Mouse (Mus musculus): ENCODE measurements around the gene Pitpnm1. TPM values are rescaled to one million over a fixed set of nuclear protein-coding genes. Genes with fewer than 3 reads are reported as not detected.

The Pitpnm1 gene
- total RNA-seq, 2 experiments from 2014 or later: 41.8 to 42.9 TPM

DNA sequence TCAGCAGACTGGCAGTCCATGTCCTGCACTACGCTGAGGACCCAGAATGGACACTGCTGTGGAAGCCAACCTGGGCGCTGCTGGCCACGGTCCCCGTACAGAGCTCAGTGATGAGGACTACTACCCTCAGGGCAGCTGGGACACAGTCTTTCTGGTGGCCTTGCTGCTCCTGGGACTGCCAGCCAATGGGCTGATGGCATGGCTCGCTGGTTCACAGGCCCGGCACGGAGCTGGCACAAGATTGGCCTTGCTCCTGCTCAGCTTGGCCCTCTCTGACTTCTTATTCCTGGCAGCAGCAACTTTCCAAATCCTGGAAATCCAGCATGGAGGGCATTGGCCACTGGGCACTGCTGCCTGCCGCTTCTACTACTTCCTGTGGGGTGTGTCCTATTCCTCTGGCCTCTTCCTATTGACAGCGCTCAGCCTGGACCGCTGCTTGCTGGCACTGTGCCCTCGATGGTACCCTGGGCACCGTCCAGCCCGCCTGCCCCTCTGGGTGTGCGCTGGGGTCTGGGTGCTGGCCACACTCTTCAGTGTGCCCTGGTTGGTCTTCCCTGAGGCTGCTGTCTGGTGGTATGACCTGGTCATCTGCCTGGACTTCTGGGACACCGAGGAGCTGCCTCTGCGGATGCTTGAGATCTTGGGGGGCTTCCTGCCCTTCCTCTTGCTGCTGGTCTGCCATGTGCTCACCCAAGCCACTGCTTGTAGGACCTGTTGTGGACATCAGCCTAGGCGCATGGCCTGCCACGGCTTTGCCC is 42.8 kb downstream of the Pitpnm1 start:
- no peak for DNase-seq

DNA sequence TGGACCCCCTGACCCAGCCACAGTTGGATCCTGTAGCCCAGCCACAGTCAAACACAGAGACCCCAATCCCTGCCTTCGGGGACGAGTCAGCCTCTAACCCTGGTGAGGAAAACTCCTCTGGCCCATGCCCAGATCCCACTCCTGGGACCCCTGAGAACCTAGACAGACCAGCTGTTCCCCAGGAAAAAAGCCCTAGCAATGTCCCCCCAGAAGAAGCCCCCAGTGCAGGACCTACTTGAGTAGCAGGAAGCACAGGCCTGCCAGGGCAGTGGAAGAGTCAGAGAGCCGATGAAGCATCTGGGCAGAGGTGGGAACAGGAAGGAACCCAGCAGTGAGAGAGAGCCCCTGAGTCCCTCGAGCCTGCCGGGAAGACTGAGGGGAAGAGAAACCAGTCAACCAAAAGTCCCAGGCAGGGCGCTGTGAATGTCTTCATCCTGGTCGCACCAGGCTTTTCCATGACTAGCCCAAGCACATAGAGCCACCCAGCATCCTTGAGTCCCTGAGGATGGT is 44.0 kb downstream of the Pitpnm1 start, which contains the start of gene Cabp4:
TSS of gene Cabp4 (minus strand) at position 275 of the 510 bp plus-strand sequence.
- DNase-seq: no peak

- no peak for DNase-seq
Observed at GRCm38 (mm10) chr19:4144550-4145498, 45.0 kb downstream of the Pitpnm1 start.

DNA sequence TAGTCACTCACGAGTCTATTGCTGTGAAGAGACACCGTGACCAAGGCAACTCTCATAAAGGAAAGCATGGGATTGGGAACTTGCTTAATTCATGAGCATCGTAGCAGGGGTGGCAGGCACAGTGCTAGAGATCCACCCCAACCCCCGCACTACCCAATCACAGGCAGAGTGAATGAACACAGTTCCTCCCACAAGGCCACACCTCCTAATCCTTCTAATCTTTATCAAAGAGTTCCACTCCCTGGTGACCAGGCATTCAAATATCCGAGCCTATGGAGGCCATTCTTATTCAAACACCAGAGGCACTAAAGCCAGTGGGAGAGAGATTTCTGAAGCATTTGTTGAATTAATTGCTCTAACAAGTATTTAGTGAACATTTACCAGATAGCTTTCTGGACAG is 46.1 kb downstream of the Pitpnm1 start:
- DNase-seq: no peak

DNA sequence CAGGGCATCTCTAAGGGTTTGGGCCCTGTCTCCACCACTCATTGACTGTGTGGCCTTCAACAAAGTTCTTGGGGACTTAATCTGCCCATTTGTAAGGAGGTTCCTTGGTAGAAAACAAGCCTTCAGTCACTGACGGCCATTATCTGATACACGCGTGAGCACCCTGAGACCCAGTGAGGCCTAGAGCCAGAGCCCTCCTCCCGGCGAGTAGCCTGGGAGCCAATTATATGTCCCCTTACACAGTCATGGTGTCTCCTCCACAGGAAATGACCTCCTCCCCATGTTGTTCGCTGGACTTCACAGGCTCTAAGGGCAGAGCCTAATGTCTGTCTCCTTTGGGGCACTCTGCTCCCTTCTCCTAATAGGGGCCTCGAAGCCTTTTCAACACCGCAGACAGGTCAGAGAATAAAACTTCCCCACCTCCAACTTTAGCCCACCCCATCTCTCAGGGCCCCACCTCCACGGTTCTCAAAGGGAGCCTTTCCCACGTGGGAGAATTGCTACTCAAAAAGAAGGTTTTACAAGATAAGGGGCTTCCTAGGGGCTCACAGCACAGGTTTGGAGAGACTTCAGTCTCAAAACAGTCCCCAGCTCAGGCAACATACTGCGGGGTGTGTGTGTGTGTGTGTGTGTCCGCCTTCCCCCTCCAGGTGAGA is 46.7 kb downstream of the Pitpnm1 start:
- DNase-seq: no peak

- no peak for DNase-seq
Observed at GRCm38 (mm10) chr19:4147022-4147405, 47.2 kb downstream of the Pitpnm1 start.

GRCm38 (mm10) chr19:4147782-4148490 is 48.1 kb downstream of the Pitpnm1 start:
- no peak for DNase-seq

DNA sequence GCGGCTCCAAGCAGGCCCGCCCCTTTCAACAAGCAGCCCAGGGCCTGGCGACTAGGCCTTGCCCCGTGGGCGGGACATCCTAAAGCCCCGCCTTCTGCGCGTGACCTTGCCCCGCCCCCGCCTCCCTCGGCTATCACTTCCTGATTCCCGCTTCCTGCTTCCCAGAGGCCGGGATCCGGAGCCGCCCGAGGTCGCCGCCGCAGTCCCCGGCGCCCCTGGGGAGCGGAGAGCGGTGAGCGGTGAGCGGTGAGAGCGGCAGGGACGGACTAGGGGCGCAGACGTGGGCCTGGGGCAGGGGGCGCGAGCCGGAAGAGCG is 48.7 kb downstream of the Pitpnm1 start, which contains the start of gene Coro1b:
TSS of gene Coro1b (plus strand) at position 129 of the 316 bp plus-strand sequence.
- DNase-seq: peak; percentile 99

DNA sequence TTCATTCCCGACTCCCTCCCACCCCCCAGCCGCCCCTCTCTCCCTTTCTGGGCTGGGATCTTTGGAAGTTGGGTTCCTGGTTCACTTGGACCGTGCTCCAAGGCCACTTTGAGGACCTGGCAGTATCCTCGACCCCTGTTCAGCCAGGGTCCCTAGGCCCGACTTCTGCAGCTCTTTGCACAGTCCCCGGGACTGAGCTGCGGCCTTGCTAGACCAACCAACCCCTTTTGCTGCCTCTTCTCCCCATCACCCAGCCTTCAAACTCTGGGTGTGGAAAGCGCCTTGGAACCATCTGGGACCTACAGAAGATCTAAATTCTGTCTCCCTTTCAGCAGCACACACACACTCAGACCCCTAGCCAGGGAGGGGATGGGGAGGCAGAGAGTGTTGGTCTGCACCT is 49.0 kb downstream of the Pitpnm1 start:
- no peak for DNase-seq

GRCm38 (mm10) chr19:4149283-4149682 is 49.5 kb downstream of the Pitpnm1 start:
- no peak for DNase-seq

DNA sequence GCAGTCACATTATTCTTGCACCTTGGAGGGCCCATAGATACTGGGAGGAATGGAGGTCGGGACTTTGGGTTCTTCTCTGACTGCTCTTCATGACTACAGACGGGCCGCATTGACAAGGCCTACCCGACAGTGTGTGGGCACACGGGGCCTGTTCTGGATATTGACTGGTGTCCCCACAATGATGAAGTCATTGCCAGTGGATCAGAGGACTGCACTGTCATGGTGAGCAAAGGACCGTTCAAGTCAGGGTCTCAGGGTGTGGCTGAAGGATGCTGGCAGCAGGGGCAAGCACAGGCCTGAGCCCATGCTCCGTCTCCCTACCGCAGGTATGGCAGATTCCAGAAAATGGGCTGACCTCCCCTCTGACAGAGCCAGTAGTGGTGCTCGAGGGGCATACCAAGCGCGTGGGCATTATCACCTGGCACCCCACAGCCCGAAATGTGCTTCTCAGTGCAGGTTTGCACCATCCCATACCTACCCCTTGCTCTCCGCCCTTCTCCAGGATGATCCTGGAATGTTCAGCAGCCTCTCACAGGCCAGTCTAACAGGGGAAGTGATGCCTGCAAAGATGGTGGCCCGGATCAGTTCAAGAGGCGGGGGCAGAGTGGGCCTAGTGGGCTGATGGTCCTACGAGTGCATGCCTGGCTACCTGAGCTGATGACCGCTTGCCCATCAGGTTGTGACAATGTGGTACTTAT is 50.1 kb downstream of the Pitpnm1 start:
- no peak for DNase-seq

- DNase-seq: no peak
Observed at GRCm38 (mm10) chr19:4150567-4151487, 51.0 kb downstream of the Pitpnm1 start.

DNA sequence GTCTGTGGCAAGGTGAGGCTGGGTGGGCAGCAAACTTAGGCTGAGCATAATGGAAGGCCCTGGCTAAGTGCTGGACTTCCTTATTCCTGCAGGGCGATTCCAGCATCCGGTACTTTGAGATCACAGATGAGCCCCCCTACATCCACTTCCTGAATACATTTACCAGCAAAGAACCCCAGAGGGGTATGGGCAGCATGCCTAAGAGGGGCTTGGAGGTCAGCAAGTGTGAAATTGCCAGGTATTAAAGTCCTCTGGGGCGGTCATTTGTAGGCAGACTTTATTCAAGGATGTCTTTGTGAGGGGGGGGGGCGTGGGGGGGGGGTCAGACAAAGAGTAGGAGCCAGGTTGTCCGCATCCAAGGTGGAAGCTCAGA is 51.7 kb downstream of the Pitpnm1 start:
- DNase-seq: no peak

- DNase-seq: no peak
Observed at GRCm38 (mm10) chr19:4151898-4152297, 52.1 kb downstream of the Pitpnm1 start.

- DNase-seq: no peak
Observed at GRCm38 (mm10) chr19:4152445-4153231, 52.8 kb downstream of the Pitpnm1 start.

DNA sequence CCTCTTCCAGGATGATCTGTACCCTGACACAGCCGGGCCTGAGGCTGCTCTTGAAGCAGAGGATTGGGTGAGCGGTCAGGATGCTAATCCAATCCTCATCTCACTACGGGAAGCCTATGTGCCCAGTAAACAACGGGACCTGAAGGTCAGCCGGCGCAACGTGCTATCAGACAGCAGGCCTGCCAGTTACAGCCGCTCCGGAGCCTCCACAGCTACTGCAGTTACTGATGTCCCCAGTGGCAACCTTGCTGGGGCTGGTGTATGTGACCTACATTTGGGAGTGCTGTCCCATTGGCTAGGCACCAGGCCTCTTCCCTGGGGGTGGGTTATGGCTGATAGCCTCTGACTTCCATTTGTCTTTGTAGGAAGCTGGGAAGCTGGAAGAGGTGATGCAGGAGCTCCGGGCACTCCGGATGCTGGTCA is 53.4 kb downstream of the Pitpnm1 start, which contains the start of gene Ptprcap:
TSS of gene Ptprcap (plus strand) at position 373 of the 423 bp plus-strand sequence.
- DNase-seq: no peak

DNA sequence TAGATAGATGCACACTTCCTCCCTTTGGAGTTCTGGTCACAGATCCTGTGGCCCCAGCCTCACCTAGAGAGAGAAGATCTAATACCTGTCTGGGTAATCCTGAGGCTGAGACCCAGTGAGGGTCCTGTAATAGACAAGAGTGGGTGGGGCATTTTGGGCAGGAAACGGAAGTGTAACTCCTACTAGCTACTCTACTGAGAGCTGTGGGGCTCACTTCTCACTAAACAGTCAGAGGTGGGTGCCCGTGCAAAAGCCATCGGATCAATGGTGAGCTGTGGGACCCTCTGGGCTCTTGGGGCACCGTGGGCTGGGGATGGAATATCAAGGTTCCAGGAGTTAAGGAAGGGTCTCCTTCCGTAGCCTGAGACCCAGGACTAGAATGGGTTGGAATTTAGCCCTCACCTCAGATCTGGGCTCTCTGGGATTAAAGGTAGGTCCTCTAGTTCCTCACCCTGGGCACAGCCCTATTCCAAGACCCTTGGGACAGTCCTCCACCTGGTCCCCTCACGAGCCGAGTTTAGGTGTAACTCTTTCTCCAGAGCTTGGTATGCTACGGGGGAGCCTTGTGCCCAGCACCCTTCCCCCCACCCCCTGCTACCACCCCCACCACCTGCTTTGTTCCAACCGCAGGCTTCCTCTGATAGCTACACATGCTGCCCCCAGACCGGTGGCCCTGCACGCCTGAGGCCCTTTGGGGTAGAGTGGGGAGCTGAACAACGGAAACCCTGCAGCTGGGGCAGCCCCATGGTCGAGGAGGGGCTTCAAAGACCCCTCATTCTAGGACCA is 54.8 kb downstream of the Pitpnm1 start:
- no peak for DNase-seq
